Mouse (Mus musculus): ENCODE results near the gene Olfr224. TPM values are rescaled to one million over a fixed set of nuclear protein-coding genes. Genes with fewer than 3 reads are reported as not detected.
"Not testable (repeated sequence)": the region's sequence is repeated elsewhere in the genome, so short reads cannot be mapped to it uniquely, and the experiment has no call there.

Gene Olfr224
- polyA plus RNA-seq, 1 experiment, result not detected

DNA sequence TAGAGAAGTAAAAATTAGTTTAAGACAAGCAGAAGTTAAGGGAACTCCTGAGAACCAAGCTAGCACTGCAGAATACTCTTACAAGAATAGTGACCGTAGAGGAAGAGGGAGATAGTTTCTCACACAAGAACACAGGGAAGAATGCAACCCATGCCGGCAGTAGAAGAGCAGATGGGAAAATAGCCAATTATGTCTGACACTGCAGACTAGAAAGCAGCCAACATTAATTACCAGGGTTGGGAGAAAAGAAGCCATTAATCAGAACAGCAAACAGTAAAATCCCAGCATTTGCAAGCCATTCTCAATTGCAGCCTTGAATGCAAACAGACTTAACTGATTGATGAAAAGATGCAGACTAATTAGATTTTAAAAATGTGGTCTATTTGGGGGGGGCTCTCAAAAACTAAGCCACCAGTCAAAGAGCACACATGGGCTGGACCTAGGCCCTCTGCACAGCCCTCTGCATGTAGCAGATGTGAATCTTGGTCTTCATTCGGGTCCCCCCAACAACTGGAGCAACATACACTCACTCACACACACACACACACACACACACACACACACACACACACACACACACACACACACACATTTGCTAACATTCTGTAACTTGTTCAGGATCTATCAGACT is 18.4 kb upstream of the Olfr224 start:
- no peak overlapping the region for H3K27ac ChIP-seq (ENCODE audit: insufficient read depth, low read depth, low read length)
- no peaks in the 10 kb centered on the region for H3K27me3 ChIP-seq (ENCODE audit: control insufficient read depth, insufficient read depth, low read length)
- TF ChIP-seq CTCF (IDR thresholded peaks at IDR 0.05; ENCODE audit: extremely low read depth, insufficient read length, insufficient replicate concordance, low read depth, low read length) (no peak), POLR2A (IDR thresholded peaks at IDR 0.05; ENCODE audit: low read depth, low read length) (no peak)
- no peak overlapping the region for H3K4me3 ChIP-seq (ENCODE audit: low read depth, low read length)
- 71% methylated on average over 3 of the region's 3 CpGs for WGBS
- no peaks in the 10 kb centered on the region for H3K36me3 ChIP-seq (ENCODE audit: control insufficient read depth, insufficient read depth, low read length)
- peaks cover 2% of the 10 kb centered on the region; the same call in 1 of the 2 replicates for H3K4me1 ChIP-seq (ENCODE audit: control insufficient read depth, insufficient read depth, insufficient read length, low read length)

DNA sequence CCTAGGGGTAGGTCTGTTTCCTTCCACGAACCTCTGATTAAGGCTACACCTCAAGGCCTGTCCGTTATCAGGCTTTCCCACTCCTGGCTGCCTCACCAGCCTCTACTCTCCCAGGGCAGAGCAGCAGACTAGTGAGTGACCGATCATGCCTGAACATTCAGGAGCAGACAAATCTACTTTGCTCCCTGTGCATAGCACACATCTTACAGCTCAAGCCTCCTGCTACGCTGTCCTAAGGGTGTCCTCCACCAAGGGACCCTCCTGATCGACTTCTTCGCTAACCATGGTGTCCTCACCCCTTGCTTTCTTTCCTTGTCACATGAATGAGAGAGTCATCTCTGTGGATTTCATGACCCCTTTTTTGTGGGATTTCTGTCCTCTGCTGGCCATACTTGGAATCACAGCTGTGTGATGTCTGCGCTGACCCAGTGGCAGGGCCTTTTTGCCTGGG is 17.6 kb upstream of the Olfr224 start:
- WGBS, result 72% methylated on average over 7 of the region's 7 CpGs
- Histone ChIP-seq H3K27me3 (ENCODE audit: control insufficient read depth, insufficient read depth, low read length) (no peaks in the 10 kb centered on the region), H3K4me1 (ENCODE audit: control insufficient read depth, insufficient read depth, insufficient read length, low read length) (peaks cover 2% of the 10 kb centered on the region; the same call in 1 of the 2 replicates), H3K36me3 (ENCODE audit: control insufficient read depth, insufficient read depth, low read length) (no peaks in the 10 kb centered on the region), H3K27ac (ENCODE audit: insufficient read depth, low read depth, low read length) (no peak overlapping the region), H3K4me3 (ENCODE audit: low read depth, low read length) (no peak overlapping the region)
- TF ChIP-seq POLR2A (IDR thresholded peaks at IDR 0.05; ENCODE audit: low read depth, low read length) (no peak), CTCF (IDR thresholded peaks at IDR 0.05; ENCODE audit: extremely low read depth, insufficient read length, insufficient replicate concordance, low read depth, low read length) (peak; percentile 71; the same call in 1 of the 2 replicates)

DNA sequence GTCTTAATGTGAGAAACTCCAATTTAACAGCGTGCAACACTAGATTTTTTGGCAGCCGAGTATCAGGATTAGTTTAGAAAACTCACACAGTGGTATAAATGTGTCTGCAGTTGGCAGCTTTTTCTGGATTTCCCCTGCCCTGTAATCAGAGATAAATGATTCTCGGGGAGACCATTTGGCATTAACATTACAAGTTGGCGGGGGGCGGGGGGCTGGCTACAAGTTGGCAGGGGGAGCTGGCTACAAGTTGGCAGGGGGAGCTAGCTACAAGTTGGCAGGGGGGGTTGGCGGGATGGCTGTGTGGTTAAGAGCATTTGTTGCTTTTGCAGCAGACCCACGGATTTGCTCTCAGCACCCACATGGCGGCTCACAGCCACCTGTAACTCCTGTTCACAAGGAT is 8.3 kb upstream of the Olfr224 start:
- Histone ChIP-seq H3K4me3 (ENCODE audit: low read depth, low read length) (no peak overlapping the region), H3K27ac (ENCODE audit: insufficient read depth, low read depth, low read length) (no peak overlapping the region), H3K27me3 (ENCODE audit: control insufficient read depth, insufficient read depth, low read length) (no peaks in the 10 kb centered on the region), H3K36me3 (ENCODE audit: control insufficient read depth, insufficient read depth, low read length) (no peaks in the 10 kb centered on the region), H3K4me1 (ENCODE audit: control insufficient read depth, insufficient read depth, insufficient read length, low read length) (peaks cover 3% of the 10 kb centered on the region; the same call in 1 of the 2 replicates)
- TF ChIP-seq CTCF (IDR thresholded peaks at IDR 0.05; ENCODE audit: extremely low read depth, insufficient read length, insufficient replicate concordance, low read depth, low read length), result no peak
- TF ChIP-seq POLR2A (IDR thresholded peaks at IDR 0.05; ENCODE audit: low read depth, low read length), result no peak
- 81% methylated on average over 8 of the region's 8 CpGs for WGBS

DNA sequence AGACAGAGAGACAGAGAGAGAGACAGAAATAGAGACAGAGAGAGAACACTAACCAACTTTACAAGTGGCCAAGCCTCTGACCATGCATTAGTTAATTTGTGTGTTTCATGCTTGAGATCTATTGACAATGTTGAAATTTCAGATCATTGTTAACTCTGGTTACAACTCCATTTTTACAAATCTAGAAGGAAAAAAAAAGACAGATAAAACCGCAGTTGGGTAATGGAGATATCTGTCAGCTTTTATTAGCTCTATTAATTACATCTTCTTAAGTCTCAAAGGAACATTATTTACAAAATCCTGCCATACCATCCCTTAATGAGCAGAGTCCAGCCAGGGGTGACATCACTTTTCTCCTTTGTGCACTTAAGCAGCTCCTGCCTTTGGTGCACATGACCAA is 7.1 kb upstream of the Olfr224 start, which contains the start of gene Olfr325:
Gene Olfr325, plus strand, starts transcription at position 301 of the 400 bp plus-strand sequence.
- no peak within 1 kb of the TSS for H3K4me3 ChIP-seq (ENCODE audit: low read depth, low read length)
- 35% methylated on average over 1 of the region's 1 CpGs for WGBS
- H3K27me3 ChIP-seq (ENCODE audit: control insufficient read depth, insufficient read depth, low read length), result no peaks in the 10 kb centered on the region
- no peaks in the 10 kb centered on the region for H3K36me3 ChIP-seq (ENCODE audit: control insufficient read depth, insufficient read depth, low read length)
- peaks cover 3% of the 10 kb centered on the region; the same call in 1 of the 2 replicates for H3K4me1 ChIP-seq (ENCODE audit: control insufficient read depth, insufficient read depth, insufficient read length, low read length)
- no peak for TF ChIP-seq CTCF (IDR thresholded peaks at IDR 0.05; ENCODE audit: extremely low read depth, insufficient read length, insufficient replicate concordance, low read depth, low read length)
- TF ChIP-seq POLR2A (IDR thresholded peaks at IDR 0.05; ENCODE audit: low read depth, low read length), result no peak
- no peak within 1 kb of the TSS for H3K27ac ChIP-seq (ENCODE audit: insufficient read depth, low read depth, low read length)

DNA sequence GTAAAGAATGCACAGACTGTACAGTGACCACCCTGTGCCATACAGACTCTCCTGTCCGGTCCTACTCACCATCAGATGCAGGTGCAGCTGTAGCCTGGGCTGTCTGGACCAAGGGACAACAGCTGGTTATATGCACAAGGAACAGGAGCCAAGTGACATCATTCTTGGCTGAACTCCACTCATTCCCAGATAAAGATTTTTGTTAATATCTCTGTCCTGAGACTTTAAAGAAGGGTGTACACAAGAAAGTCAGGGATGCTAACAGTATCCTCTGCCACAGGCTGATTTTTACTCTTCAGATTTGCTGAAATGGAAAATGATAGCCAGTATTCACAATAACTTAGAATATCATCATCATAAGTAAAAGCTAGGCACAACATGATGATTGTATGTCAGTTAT is 14.8 kb downstream of the Olfr224 start, which contains the start of gene Olfr328:
Gene Olfr328, minus strand, starts transcription at position 101 of the 400 bp plus-strand sequence.
- Histone ChIP-seq H3K27ac (ENCODE audit: insufficient read depth, low read depth, low read length) (no peak within 1 kb of the TSS), H3K4me1 (ENCODE audit: control insufficient read depth, insufficient read depth, insufficient read length, low read length) (no peaks in the 10 kb centered on the region), H3K36me3 (ENCODE audit: control insufficient read depth, insufficient read depth, low read length) (no peaks in the 10 kb centered on the region), H3K27me3 (ENCODE audit: control insufficient read depth, insufficient read depth, low read length) (no peaks in the 10 kb centered on the region; the same call in 1 of the 2 replicates), H3K4me3 (ENCODE audit: low read depth, low read length) (no peak within 1 kb of the TSS)
- no peak for TF ChIP-seq POLR2A (IDR thresholded peaks at IDR 0.05; ENCODE audit: low read depth, low read length)
- WGBS, result 24% methylated on average over 1 of the region's 1 CpGs

DNA sequence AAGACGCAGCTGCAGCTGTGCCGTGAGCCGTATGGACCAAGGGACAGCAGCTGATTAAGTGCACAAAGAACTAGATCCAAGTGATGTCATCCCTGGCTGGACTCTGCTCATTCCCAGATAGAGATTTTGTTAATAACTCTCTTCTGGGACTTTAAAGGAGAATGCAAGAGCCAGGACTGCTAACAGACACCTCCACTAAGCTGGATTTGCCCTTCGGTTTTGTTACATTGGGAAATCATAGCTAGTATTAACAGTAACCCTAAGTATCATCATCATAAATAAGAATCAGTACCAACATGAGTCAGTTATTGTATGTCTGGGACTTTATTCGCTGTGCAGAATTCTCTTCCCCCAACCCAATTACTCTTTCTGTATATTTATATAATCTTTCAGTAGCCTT is 24.0 kb downstream of the Olfr224 start, which contains the start of gene Olfr329-ps:
Gene Olfr329-ps, minus strand, starts transcription at position 101 of the 400 bp plus-strand sequence.
- TF ChIP-seq POLR2A (IDR thresholded peaks at IDR 0.05; ENCODE audit: low read depth, low read length), result no peak
- TF ChIP-seq CTCF (IDR thresholded peaks at IDR 0.05; ENCODE audit: extremely low read depth, insufficient read length, insufficient replicate concordance, low read depth, low read length), result no peak
- no peaks in the 10 kb centered on the region for H3K4me1 ChIP-seq (ENCODE audit: control insufficient read depth, insufficient read depth, insufficient read length, low read length)
- H3K36me3 ChIP-seq (ENCODE audit: control insufficient read depth, insufficient read depth, low read length), result no peaks in the 10 kb centered on the region
- H3K4me3 ChIP-seq (ENCODE audit: low read depth, low read length), result no peak within 1 kb of the TSS
- H3K27ac ChIP-seq (ENCODE audit: insufficient read depth, low read depth, low read length), result no peak within 1 kb of the TSS
- WGBS, result 48% methylated on average over 5 of the region's 5 CpGs
- H3K27me3 ChIP-seq (ENCODE audit: control insufficient read depth, insufficient read depth, low read length), result no peaks in the 10 kb centered on the region; the same call in 1 of the 2 replicates

DNA sequence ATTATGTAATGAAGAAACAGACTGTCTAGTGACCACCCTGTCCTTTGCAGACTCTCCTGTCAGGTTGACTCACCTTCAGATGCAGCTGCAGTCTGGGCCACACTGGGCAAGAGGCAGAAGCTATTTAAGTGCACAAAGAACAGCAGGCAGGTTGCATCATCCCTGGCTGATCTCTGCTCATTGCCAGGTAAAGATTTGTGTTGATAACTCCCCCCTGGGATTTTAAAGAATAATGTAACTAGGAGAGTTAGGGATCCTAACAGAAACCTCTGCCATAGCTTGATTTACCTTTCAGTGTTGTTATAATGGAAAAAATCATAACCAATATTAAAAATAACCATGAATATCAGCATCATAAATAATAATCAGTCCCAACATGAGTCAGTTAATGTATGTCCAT is 35.6 kb downstream of the Olfr224 start, which contains the start of gene Olfr330:
Gene Olfr330, minus strand, starts transcription at position 101 of the 400 bp plus-strand sequence.
- not testable (repeated sequence) for H3K36me3 ChIP-seq (ENCODE audit: control insufficient read depth, insufficient read depth, low read length); H3K27me3 ChIP-seq (ENCODE audit: control insufficient read depth, insufficient read depth, low read length); H3K4me1 ChIP-seq (ENCODE audit: control insufficient read depth, insufficient read depth, insufficient read length, low read length); H3K4me3 ChIP-seq (ENCODE audit: low read depth, low read length); H3K27ac ChIP-seq (ENCODE audit: insufficient read depth, low read depth, low read length)

DNA sequence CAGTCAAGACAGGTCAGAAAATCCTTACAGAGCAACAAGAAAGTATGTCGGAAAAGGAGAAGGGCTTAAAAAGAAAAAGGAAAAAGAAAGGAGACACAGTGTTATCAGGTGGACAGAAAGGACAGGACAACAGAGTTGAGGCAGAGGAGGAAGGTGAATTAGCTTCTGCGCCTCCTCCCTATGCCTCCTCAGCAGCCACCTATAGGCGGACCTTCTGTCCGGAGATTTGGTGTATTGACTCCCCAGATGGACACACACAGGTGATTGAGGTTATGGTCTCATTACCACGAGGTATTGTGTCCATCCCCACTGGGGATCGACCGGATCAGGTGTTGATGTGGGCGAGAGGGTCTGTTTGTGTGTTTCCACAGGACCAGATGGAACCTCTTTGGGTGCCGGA is 50.6 kb downstream of the Olfr224 start:
- H3K36me3 ChIP-seq (ENCODE audit: control insufficient read depth, insufficient read depth, low read length); H3K27me3 ChIP-seq (ENCODE audit: control insufficient read depth, insufficient read depth, low read length); H3K27ac ChIP-seq (ENCODE audit: insufficient read depth, low read depth, low read length); H3K4me3 ChIP-seq (ENCODE audit: low read depth, low read length); H3K4me1 ChIP-seq (ENCODE audit: control insufficient read depth, insufficient read depth, insufficient read length, low read length): not testable (repeated sequence)
- WGBS, result 93% methylated on average over 8 of the region's 9 CpGs

GRCm38 (mm10) chr11:58518916-58519315 is 51.4 kb downstream of the Olfr224 start:
- H3K36me3 ChIP-seq (ENCODE audit: control insufficient read depth, insufficient read depth, low read length); H3K4me1 ChIP-seq (ENCODE audit: control insufficient read depth, insufficient read depth, insufficient read length, low read length); H3K27ac ChIP-seq (ENCODE audit: insufficient read depth, low read depth, low read length); H3K4me3 ChIP-seq (ENCODE audit: low read depth, low read length); H3K27me3 ChIP-seq (ENCODE audit: control insufficient read depth, insufficient read depth, low read length): not testable (repeated sequence)
- 94% methylated on average over 18 of the region's 18 CpGs for WGBS
